ENCODE assay signal across 22 mouse cellular contexts in genomic region chr1:131038001-131038400, GRCm38 (mm10). TPM values are rescaled to one million over a fixed set of nuclear protein-coding genes. Genes with fewer than 3 reads are reported as not detected.
A peak's percentile ranks its signal among the peaks of the same experiment; 100 is the strongest.
DNase-seq lines count a peak whose midpoint lies in the region; ATAC-seq and TF ChIP-seq lines count a peak whose summit lies in the region.
"Had no signal": no experiment of that assay in that cellular context is flagged by ENCODE, and none has a peak within 500 bp of the region (broad histone marks: within the 10 kb centered on the region; RNA-seq: fewer than 3 reads in every experiment).

No protein-coding gene starts in this region.

- H3K27ac ChIP-seq in ES-E14 (ENCODE audit: insufficient read depth, low read depth, low read length, poor library complexity, severe bottlenecking), result no peak overlapping the region
- H3K27ac ChIP-seq in hindbrain, embryonic 10.5 days, result no peak overlapping the region
- no peak overlapping the region for H3K27ac ChIP-seq in forebrain, embryonic 14.5 days (ENCODE audit: low read depth, low read length)
- H3K27ac ChIP-seq: embryonic facial prominence, embryonic 15.5 days; forebrain, embryonic 10.5 days; midbrain, embryonic 13.5 days; stomach, embryonic 15.5 days had no signal

- peak; percentile 94 for ATAC-seq in granulocyte monocyte progenitor cell, adult 5-6 weeks (replicated peaks; ENCODE audit: poor library complexity, severe bottlenecking)
- ATAC-seq in forebrain, embryonic 14.5 days, result no peak
- ATAC-seq: hindbrain, embryonic 16.5 days; midbrain, embryonic 13.5 days had no signal

- no peak overlapping the region for H3ac ChIP-seq in myocyte (ENCODE audit: control insufficient read depth, insufficient read length)

- no peaks in the 10 kb centered on the region for H3K27me3 ChIP-seq in myocyte (ENCODE audit: control insufficient read depth, insufficient read depth, insufficient read length)
- no peaks in the 10 kb centered on the region for H3K27me3 ChIP-seq in hindbrain, embryonic 10.5 days (ENCODE audit: insufficient read depth, poor library complexity, severe bottlenecking)
- no peaks in the 10 kb centered on the region for H3K27me3 ChIP-seq in forebrain, embryonic 14.5 days (replicated peaks; ENCODE audit: control insufficient read depth, insufficient read depth, low read length)
- H3K27me3 ChIP-seq: embryonic facial prominence, embryonic 15.5 days; midbrain, embryonic 13.5 days; stomach, embryonic 15.5 days had no signal

- H3K9me3 ChIP-seq in ES-E14 (ENCODE audit: control insufficient read depth, insufficient read depth, low read depth, low read length), result no peaks in the 10 kb centered on the region
- H3K9me3 ChIP-seq in hindbrain, embryonic 10.5 days, result no peaks in the 10 kb centered on the region
- no peaks in the 10 kb centered on the region; the same call in 1 of the 2 replicates for H3K9me3 ChIP-seq in forebrain, embryonic 14.5 days (replicated peaks; ENCODE audit: control insufficient read depth, low read length)
- H3K9me3 ChIP-seq: embryonic facial prominence, embryonic 15.5 days; forebrain, embryonic 10.5 days; stomach, embryonic 15.5 days had no signal

- peak overlapping the region; percentile 4 for H3K4me2 ChIP-seq in myocyte (ENCODE audit: low read depth)
- H3K4me2 ChIP-seq in forebrain, embryonic 14.5 days (ENCODE audit: low read length), result no peak overlapping the region
- H3K4me2 ChIP-seq: embryonic facial prominence, embryonic 15.5 days; midbrain, embryonic 13.5 days; stomach, embryonic 15.5 days had no signal

- DNase-seq in A20 (ENCODE audit: low read depth, low spot score) (peak; percentile 92), ES-E14 (ENCODE audit: low read depth, low spot score) (no peak)
- DNase-seq in Muller cell, postnatal 12 days (ENCODE audit: inconsistent ontology term), result no peak
- no peak for DNase-seq in hindbrain, embryonic 10.5 days (ENCODE audit: low spot score)
- DNase-seq in forebrain, embryonic 14.5 days (ENCODE audit: low spot score), result no peak
- DNase-seq: adrenal gland, postnatal 14 days; cerebellum, adult 9-10 months; gastrocnemius, postnatal 14 days; heart, postnatal 10 days; kidney, adult 2 months; kidney, postnatal 25 days; left cerebral cortex, postnatal 4 days; lung, adult 2 months; lung, postnatal 4 days had no signal

- H3K79me2 ChIP-seq in myocyte (ENCODE audit: control insufficient read depth, insufficient read depth), result no peaks in the 10 kb centered on the region

- no peak overlapping the region for H3K9ac ChIP-seq in ES-E14 (ENCODE audit: insufficient read depth, low read depth, low read length, poor library complexity, severe bottlenecking)
- H3K9ac ChIP-seq in forebrain, embryonic 14.5 days (ENCODE audit: low read length), result no peak overlapping the region
- H3K9ac ChIP-seq: embryonic facial prominence, embryonic 15.5 days; midbrain, embryonic 13.5 days; stomach, embryonic 15.5 days had no signal

- in situ Hi-C loops in ES-E14 (cut with MboI; ENCODE audit: low sequenced_read_pairs in 2 of 2, unreplicated experiment in 2 of 2), result no loop called here

- no peak for TF ChIP-seq POLR2A in myocyte (IDR thresholded peaks at IDR 0.05; ENCODE audit: insufficient read length, low read depth)

- no peaks in the 10 kb centered on the region for H3K4me1 ChIP-seq in ES-E14 (ENCODE audit: control insufficient read depth in 2 of 2, insufficient read depth in 2 of 2, low read length in 2 of 2, poor library complexity in 1 of 2)
- H3K4me1 ChIP-seq in hindbrain, embryonic 10.5 days (replicated peaks), result no peaks in the 10 kb centered on the region; the same call in 1 of the 2 replicates
- H3K4me1 ChIP-seq in forebrain, embryonic 14.5 days (ENCODE audit: control insufficient read depth, insufficient read depth, low read length), result no peaks in the 10 kb centered on the region
- H3K4me1 ChIP-seq: embryonic facial prominence, embryonic 15.5 days; forebrain, embryonic 10.5 days; midbrain, embryonic 13.5 days; stomach, embryonic 15.5 days had no signal

- H3K4me3 ChIP-seq in ES-E14 (ENCODE audit: insufficient read depth in 1 of 2, low read depth in 1 of 2, low read length in 2 of 2, poor library complexity in 1 of 2, severe bottlenecking in 1 of 2) (no peak overlapping the region), myocyte (no peak overlapping the region)
- no peak overlapping the region for H3K4me3 ChIP-seq in hindbrain, embryonic 10.5 days
- no peak overlapping the region for H3K4me3 ChIP-seq in forebrain, embryonic 14.5 days (ENCODE audit: low read depth, low read length)
- H3K4me3 ChIP-seq: embryonic facial prominence, embryonic 15.5 days; forebrain, embryonic 10.5 days; midbrain, embryonic 13.5 days; stomach, embryonic 15.5 days had no signal

- WGBS in hindbrain, embryonic 10.5 days, result 94% methylated on average over 5 of the region's 5 CpGs
- 96% methylated on average over 5 of the region's 5 CpGs for WGBS in forebrain, embryonic 14.5 days

- H3K36me3 ChIP-seq in ES-E14 (ENCODE audit: control insufficient read depth, insufficient read depth, low read length, poor library complexity, severe bottlenecking), result no peaks in the 10 kb centered on the region
- no peaks in the 10 kb centered on the region for H3K36me3 ChIP-seq in myocyte (ENCODE audit: control insufficient read depth, insufficient read depth)
- H3K36me3 ChIP-seq in hindbrain, embryonic 10.5 days, result no peaks in the 10 kb centered on the region
- H3K36me3 ChIP-seq in forebrain, embryonic 14.5 days (ENCODE audit: control insufficient read depth, insufficient read depth, low read length), result no peaks in the 10 kb centered on the region
- H3K36me3 ChIP-seq: embryonic facial prominence, embryonic 15.5 days; forebrain, embryonic 10.5 days; midbrain, embryonic 13.5 days; stomach, embryonic 15.5 days had no signal

TF ChIP-seq in ES-E14, 5 proteins besides CTCF, POLR2A, EP300 and RAD21:
- TF ChIP-seq ZNF384 (IDR thresholded peaks at IDR 0.05; ENCODE audit: low read depth, low read length), result peak; percentile 59
- no peak for TF ChIP-seq CHD2 (IDR thresholded peaks at IDR 0.05; ENCODE audit: low read depth, low read length)
- TF ChIP-seq HCFC1 (IDR thresholded peaks at IDR 0.05; ENCODE audit: borderline replicate concordance, insufficient read depth, low read length), result no peak
- no peak for TF ChIP-seq MAFK (IDR thresholded peaks at IDR 0.05; ENCODE audit: insufficient read depth, low read depth, low read length)
TF ChIP-seq in ES-E14: peak in this region for 1.

TF ChIP-seq in myocyte, 11 proteins besides CTCF, POLR2A, EP300 and RAD21:
- TF ChIP-seq E2F4 (IDR thresholded peaks at IDR 0.05; ENCODE audit: insufficient read depth) (no peak), USF1 (IDR thresholded peaks at IDR 0.05; ENCODE audit: low read depth) (no peak), CEBPB (IDR thresholded peaks at IDR 0.05; ENCODE audit: insufficient read depth, poor library complexity, severe bottlenecking) (no peak), POLR2AphosphoS2 (IDR thresholded peaks at IDR 0.05; ENCODE audit: insufficient read length, low read depth) (no peak), MAX (IDR thresholded peaks at IDR 0.05; ENCODE audit: low read depth) (no peak), MYOG (IDR thresholded peaks at IDR 0.05; ENCODE audit: control insufficient read depth in 1 of 3, insufficient read depth in 1 of 3, insufficient read length in 2 of 3, low read depth in 2 of 3) (no peak), SRF (IDR thresholded peaks at IDR 0.05; ENCODE audit: control insufficient read depth, insufficient read length, low read depth) (no peak), TCF12 (IDR thresholded peaks at IDR 0.05; ENCODE audit: insufficient read depth, poor library complexity, severe bottlenecking) (no peak), REST (IDR thresholded peaks at IDR 0.05; ENCODE audit: insufficient read depth, insufficient read length) (no peak), MYOD1 (IDR thresholded peaks at IDR 0.05; ENCODE audit: control insufficient read depth in 1 of 3, insufficient read length in 2 of 3, low read depth in 2 of 3) (no peak), TCF3 (IDR thresholded peaks at IDR 0.05; ENCODE audit: insufficient read length, low read depth) (no peak)
TF ChIP-seq in myocyte: peak in this region for 0.

RNA-seq across cellular contexts. Expression of gene Il10, which starts 18.4 kb away (rescaled TPM):
- 0.48 and 1.8 TPM in 2 replicates for total RNA-seq in ES-E14 (2012; rRNA removed)
- total RNA-seq in granulocyte monocyte progenitor cell, adult 5-6 weeks (2014; fragmentation: Nextera tagmentation), result not detected in 2 replicates
- total RNA-seq in granulocyte monocyte progenitor cell, adult 5-6 weeks (2017), result not detected in 2 replicates
- polyA plus RNA-seq in myocyte (2012; fragmentation: generic; extraction: Trizol), result not detected
- polyA plus RNA-seq in hindbrain, embryonic 10.5 days (2016; fragmentation: Nextera tagmentation; extraction: Ambion mirVana), result not detected in 2 replicates
- 0.16 TPM in 1 of 2 replicates, not detected in the other for polyA plus RNA-seq in forebrain, embryonic 14.5 days (2014; fragmentation: Nextera tagmentation; extraction: Ambion mirVana)
- total RNA-seq: adrenal gland, postnatal 14 days; gastrocnemius, postnatal 14 days; heart, postnatal 10 days had no signal
- polyA plus RNA-seq: embryonic facial prominence, embryonic 15.5 days; forebrain, embryonic 10.5 days; hindbrain, embryonic 16.5 days; kidney, adult 2 months; liver, adult 2 months; lung, adult 2 months; midbrain, embryonic 13.5 days; stomach, embryonic 15.5 days had no signal

RNA-seq across cellular contexts. Expression of gene Mapkapk2, which starts 59.6 kb away (rescaled TPM):
- total RNA-seq in ES-E14 (2012; rRNA removed), result 27.3 and 38.0 TPM in 2 replicates
- total RNA-seq in granulocyte monocyte progenitor cell, adult 5-6 weeks (2014; fragmentation: Nextera tagmentation), result 212 and 254 TPM in 2 replicates
- 209 and 233 TPM in 2 replicates for total RNA-seq in granulocyte monocyte progenitor cell, adult 5-6 weeks (2017)
- polyA plus RNA-seq in myocyte (2012; fragmentation: generic; extraction: Trizol), result 123 TPM
- 47.0 and 51.1 TPM in 2 replicates for polyA plus RNA-seq in hindbrain, embryonic 10.5 days (2016; fragmentation: Nextera tagmentation; extraction: Ambion mirVana)
- polyA plus RNA-seq in forebrain, embryonic 14.5 days (2014; fragmentation: Nextera tagmentation; extraction: Ambion mirVana), result 24.7 and 35.2 TPM in 2 replicates
